Mouse (Mus musculus) kidney, embryonic 14.5 days (tissue): ENCODE results near the gene Arid1b. TPM values are rescaled to one million over a fixed set of nuclear protein-coding genes. Genes with fewer than 3 reads are reported as not detected.

Source experiments
- ATAC-seq: fragments of 200-750 bp; cut with Nextera tagmentation; 2 replicates; pipeline ENCODE4 v1.8.0; 2017; ENCODE audit warnings: moderate number of reproducible peaks, mild to moderate bottlenecking, moderate TSS enrichment, moderate library complexity; ENCODE audit not compliant: low FRiP score, low TSS enrichment
- H3K27ac ChIP-seq: fragments of 300-500 bp; sonication (generic); 2 replicates; pipeline ENCODE4 v1.5.1; 2014; ENCODE audit warnings: low read depth, mild to moderate bottlenecking, low read length, moderate library complexity, mixed read lengths
- H3K27me3 ChIP-seq: fragments of 300-500 bp; sonication (generic); 2 replicates; pipeline ENCODE4 v1.6.1; 2014; ENCODE audit warnings: mild to moderate bottlenecking, low read length; ENCODE audit not compliant: control insufficient read depth, insufficient read depth
- H3K36me3 ChIP-seq: fragments of 300-500 bp; sonication (generic); 2 replicates; pipeline ENCODE4 v1.6.1; 2014; ENCODE audit warnings: low read length, mixed read lengths; ENCODE audit not compliant: control insufficient read depth, insufficient read depth
- H3K4me1 ChIP-seq: fragments of 300-500 bp; sonication (generic); 2 replicates; pipeline ENCODE4 v1.6.1; 2014; ENCODE audit warnings: low read length, mixed read lengths; ENCODE audit not compliant: control insufficient read depth, insufficient read depth
- H3K4me2 ChIP-seq: fragments of 300-500 bp; sonication (generic); replicated peaks from 2 replicates; pipeline ENCODE4 v1.6.1; 2014; ENCODE audit warnings: low read depth, mild to moderate bottlenecking, low read length
- H3K4me3 ChIP-seq: fragments of 300-500 bp; sonication (generic); 2 replicates; pipeline ENCODE4 v1.5.1; 2014; ENCODE audit warnings: mild to moderate bottlenecking, low read length
- H3K9ac ChIP-seq: fragments of 300-500 bp; sonication (generic); 2 replicates; pipeline ENCODE4 v1.6.1; 2014; ENCODE audit warnings: low read depth, mild to moderate bottlenecking, low read length, moderate library complexity
- H3K9me3 ChIP-seq: fragments of 300-500 bp; sonication (generic); 2 replicates; pipeline ENCODE4 v1.6.1; 2016; ENCODE audit warnings: low read length; ENCODE audit not compliant: control insufficient read depth
- WGBS: fragments of 180-500 bp; shearing (Covaris S2); extraction: QIAGEN DNeasy Blood & Tissue Kit; methylation state at CpG from one replicate; pipeline ENCODE4 v1.1.7; 2014; 5-methylcytosine and 5-hydroxymethylcytosine counted together
- polyA plus RNA-seq: library from polyadenylated mRNA; unstranded; fragments of >200 nt; fragmentation: Nextera tagmentation; extraction: Ambion mirVana; gene quantifications from 2 replicates; pipeline ENCODE4 v1.2.1, GENCODE M21; 2014

Arid1b gene
- polyA plus RNA-seq, 1 experiment from 2014 or later: 19.2 TPM

GRCm38 (mm10) chr17:5052091-5052799 is 58.1 kb downstream of the Arid1b start:
- 76% methylated on average over 10 of the region's 10 CpGs for WGBS
- Histone ChIP-seq H3K4me2 (no peak overlapping the region), H3K4me1 (peaks cover 42% of the 10 kb centered on the region), H3K36me3 (no peaks in the 10 kb centered on the region), H3K9ac (no peak overlapping the region), H3K9me3 (no peaks in the 10 kb centered on the region), H3K27ac (no peak overlapping the region), H3K4me3 (no peak overlapping the region), H3K27me3 (no peaks in the 10 kb centered on the region)
- ATAC-seq: no peak

- peaks cover 47% of the 10 kb centered on the region for H3K4me1 ChIP-seq
- no peaks in the 10 kb centered on the region for H3K9me3 ChIP-seq
- no peak for ATAC-seq
- no peak overlapping the region for H3K4me2 ChIP-seq
- no peaks in the 10 kb centered on the region for H3K27me3 ChIP-seq
- H3K36me3 ChIP-seq: no peaks in the 10 kb centered on the region
- H3K27ac ChIP-seq: no peak overlapping the region
- WGBS: 70% methylated on average over 4 of the region's 4 CpGs
- no peak overlapping the region for H3K9ac ChIP-seq
- H3K4me3 ChIP-seq: no peak overlapping the region
These were observed 58.7 kb downstream of the Arid1b start for GRCm38 (mm10) chr17:5052800-5053179.

- H3K4me1 ChIP-seq: peaks cover 51% of the 10 kb centered on the region
These were observed 59.1 kb downstream of the Arid1b start for GRCm38 (mm10) chr17:5053201-5053600.

GRCm38 (mm10) chr17:5055412-5055811 is 61.3 kb downstream of the Arid1b start:
- no peak overlapping the region for H3K9ac ChIP-seq
- no peak for ATAC-seq

More at GRCm38 (mm10) chr17:5053201-5053600, 59.1 kb downstream of the Arid1b start:
- whole genome bisulfite sequencing: 48% methylated on average over 16 of the region's 16 CpGs
- H3K27ac ChIP-seq: no peak overlapping the region
- H3K9me3 ChIP-seq: no peaks in the 10 kb centered on the region
- no peak overlapping the region for H3K4me3 ChIP-seq
- no peaks in the 10 kb centered on the region for H3K27me3 ChIP-seq
- H3K9ac ChIP-seq: no peak overlapping the region
- H3K36me3 ChIP-seq: no peaks in the 10 kb centered on the region
- no peak overlapping the region for H3K4me2 ChIP-seq
- no peak for ATAC-seq

GRCm38 (mm10) chr17:5056654-5057053 is 62.5 kb downstream of the Arid1b start:
- Histone ChIP-seq H3K4me2 (no peak overlapping the region), H3K9ac (no peak overlapping the region), H3K4me3 (no peak overlapping the region), H3K9me3 (no peaks in the 10 kb centered on the region), H3K27ac (0 out of 2 replicates have a peak overlapping the region, but pooled peaks have one; percentile 8), H3K36me3 (no peaks in the 10 kb centered on the region), H3K27me3 (no peaks in the 10 kb centered on the region), H3K4me1 (peaks cover 69% of the 10 kb centered on the region)
- WGBS: 41% methylated on average over 4 of the region's 4 CpGs
- no peak for ATAC-seq

More at GRCm38 (mm10) chr17:5055412-5055811, 61.3 kb downstream of the Arid1b start:
- no peaks in the 10 kb centered on the region for H3K9me3 ChIP-seq
- H3K36me3 ChIP-seq: no peaks in the 10 kb centered on the region
- 80% methylated on average over 6 of the region's 6 CpGs for WGBS
- H3K4me3 ChIP-seq: no peak overlapping the region
- no peak overlapping the region for H3K27ac ChIP-seq
- no peaks in the 10 kb centered on the region for H3K27me3 ChIP-seq
- H3K4me2 ChIP-seq: no peak overlapping the region
- H3K4me1 ChIP-seq: peaks cover 63% of the 10 kb centered on the region

- no peak overlapping the region for H3K4me2 ChIP-seq
- H3K4me3 ChIP-seq: no peak overlapping the region
- peaks cover 63% of the 10 kb centered on the region for H3K4me1 ChIP-seq
- 20% methylated on average over 4 of the region's 4 CpGs for WGBS
- no peak overlapping the region for H3K9ac ChIP-seq
- no peaks in the 10 kb centered on the region for H3K9me3 ChIP-seq
- ATAC-seq: no peak; the same call in 1 of the 2 replicates
- H3K27me3 ChIP-seq: no peaks in the 10 kb centered on the region
- peak overlapping the region; percentile 52; the same call in 1 of the 2 replicates for H3K27ac ChIP-seq
- H3K36me3 ChIP-seq: no peaks in the 10 kb centered on the region
These were observed 63.2 kb downstream of the Arid1b start for GRCm38 (mm10) chr17:5057286-5057685.

- Histone ChIP-seq H3K36me3 (no peaks in the 10 kb centered on the region), H3K27ac (peak overlapping the region; percentile 49; the same call in 1 of the 2 replicates), H3K27me3 (no peaks in the 10 kb centered on the region), H3K4me3 (no peak overlapping the region), H3K9me3 (no peaks in the 10 kb centered on the region), H3K4me1 (peaks cover 55% of the 10 kb centered on the region), H3K9ac (no peak overlapping the region), H3K4me2 (0 out of 2 replicates have a peak overlapping the region, but pooled peaks have one; percentile 0)
- 2% methylated on average over 10 of the region's 10 CpGs for WGBS
- peak; percentile 88 for ATAC-seq
These were observed 64.0 kb downstream of the Arid1b start for GRCm38 (mm10) chr17:5057944-5058720.

GRCm38 (mm10) chr17:5059092-5059601 is 65.0 kb downstream of the Arid1b start:
- Histone ChIP-seq H3K4me1 (peaks cover 51% of the 10 kb centered on the region), H3K27me3 (no peaks in the 10 kb centered on the region), H3K36me3 (no peaks in the 10 kb centered on the region), H3K4me2 (no peak overlapping the region), H3K9me3 (no peaks in the 10 kb centered on the region), H3K4me3 (no peak overlapping the region), H3K27ac (no peak overlapping the region), H3K9ac (no peak overlapping the region)
- WGBS: 74% methylated on average over 9 of the region's 9 CpGs
- ATAC-seq: peak; percentile 36; the same call in 1 of the 2 replicates
